Mouse (Mus musculus) kidney, adult 2 months (tissue): ENCODE results near the gene Cacng6.

ENCODE experiments used
- CTCF ChIP-seq: fragments of 200-500 bp; conservative IDR thresholded peaks from 2 replicates; pipeline ENCODE4 v1.5.1; 2011; ENCODE audit warnings: low read depth, mild to moderate bottlenecking, control low read depth, low read length, moderate library complexity, mixed read lengths; ENCODE audit not compliant: insufficient read depth, insufficient read length
- POLR2A ChIP-seq: fragments of 200-500 bp; IDR thresholded peaks from one replicate; pipeline ENCODE4 v1.6.1; 2011; ENCODE audit warnings: low read depth, low read length, control low read depth

GRCm38 (mm10) chr7:3397797-3398196 lies 26.2 kb upstream of the Cacng6 start:
- TF ChIP-seq POLR2A (no peak), CTCF (no peak)
